Mouse (Mus musculus) layer of hippocampus, adult 11-12 months (tissue): ENCODE data around the gene Arhgdia.
"Not testable (repeated sequence)": the region's sequence is repeated elsewhere in the genome, so short reads cannot be mapped to it uniquely, and the experiment has no call there.

Experiments used
- DNase-seq: peaks from one replicate; pipeline ENCODE4 v3.0.0; 2022; ENCODE audit warnings: low spot score

Arhgdia gene

DNA sequence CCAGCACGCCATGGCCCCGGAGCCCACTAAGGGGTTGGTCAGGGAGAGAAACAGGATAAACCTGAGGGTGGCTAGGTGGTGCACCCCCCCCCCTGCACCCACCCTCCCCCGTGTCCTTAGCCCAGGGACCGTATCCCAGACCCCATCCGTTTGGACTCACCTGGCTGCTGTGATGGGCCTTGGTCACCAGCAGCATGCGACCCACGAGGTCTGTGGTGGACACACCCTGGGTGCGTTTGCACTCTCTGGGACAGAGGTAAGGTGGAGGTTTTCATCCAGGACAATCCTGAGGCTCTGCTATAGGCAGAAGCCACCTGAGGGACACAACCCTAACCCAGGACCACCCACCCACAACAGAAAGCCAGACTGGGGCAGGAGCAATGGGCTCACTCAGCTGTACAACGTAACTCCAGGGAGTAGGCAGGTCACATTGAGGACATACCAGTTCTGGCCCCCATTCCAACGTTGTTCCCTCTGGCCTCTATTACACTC is 32.1 kb upstream of the Arhgdia start:
- DNase-seq = no peak

DNA sequence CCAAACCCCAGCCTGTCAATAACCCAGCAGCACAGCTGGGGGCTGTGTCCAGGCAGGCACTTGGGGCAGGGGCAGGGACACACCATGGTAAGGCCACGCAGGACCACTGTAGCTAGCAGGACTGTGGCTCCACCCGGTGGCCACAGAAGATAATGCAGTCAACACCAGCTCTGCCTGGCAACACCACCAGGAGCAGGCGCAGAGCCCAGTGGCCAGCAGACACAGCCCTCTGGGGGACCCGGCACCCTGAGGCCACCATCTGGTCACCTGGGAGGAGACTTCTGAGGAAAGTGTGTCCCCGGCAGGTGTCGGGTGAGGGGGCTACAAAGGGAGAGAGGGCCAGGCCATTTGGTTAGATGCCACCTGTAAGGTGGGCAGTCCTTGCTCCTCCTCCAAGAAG is 31.3 kb upstream of the Arhgdia start:
- DNase-seq = peak; percentile 77

DNA sequence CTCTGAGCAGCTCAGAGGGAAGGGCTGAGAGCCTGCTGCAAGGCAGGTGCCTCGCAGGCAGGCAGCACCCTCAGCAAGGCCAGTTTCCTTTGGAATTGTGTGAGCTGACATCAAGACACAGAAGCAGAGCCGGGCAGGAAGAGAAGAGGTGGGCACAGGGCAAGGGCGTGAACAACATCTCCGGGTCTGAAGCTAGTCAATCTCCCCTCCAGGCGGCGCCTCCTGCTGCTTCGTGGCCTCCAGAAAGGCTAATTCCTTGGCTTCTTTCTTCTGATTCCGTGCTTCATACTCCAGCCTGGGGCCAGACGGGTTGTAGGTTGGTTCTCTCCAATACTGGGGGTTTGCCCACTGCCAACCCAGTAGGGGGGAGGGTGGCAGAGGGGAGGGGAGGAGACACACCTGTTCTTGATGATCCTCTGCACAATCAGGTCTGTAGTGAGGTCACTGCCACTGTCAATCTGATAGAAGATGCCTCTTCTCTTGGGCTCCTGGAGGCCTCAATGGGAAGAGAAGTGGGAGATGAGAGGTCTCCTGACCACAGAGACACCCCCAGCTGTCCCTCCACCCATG is 29.1 kb upstream of the Arhgdia start:
- DNase-seq = no peak

DNA sequence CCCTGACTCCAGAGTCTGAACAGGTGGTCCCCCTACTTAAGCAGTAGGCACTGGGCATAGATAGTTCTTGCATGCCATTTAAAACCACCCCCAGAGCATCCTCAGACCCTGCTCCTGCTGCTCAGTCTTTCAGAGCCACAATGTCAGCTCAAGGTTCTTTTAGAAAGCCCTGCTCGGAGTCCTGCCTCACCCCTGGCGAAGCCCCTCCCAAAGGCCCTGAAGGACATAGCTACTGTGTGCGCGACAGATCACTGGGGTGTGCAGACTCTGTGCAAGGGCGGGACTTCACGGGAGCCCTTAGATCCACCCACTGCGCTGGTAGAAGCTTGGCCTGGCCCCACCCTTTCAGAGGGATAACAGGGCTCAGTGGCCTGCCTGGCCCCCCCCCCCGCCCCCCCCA is 27.8 kb upstream of the Arhgdia start:
- no peak for DNase-seq

DNA sequence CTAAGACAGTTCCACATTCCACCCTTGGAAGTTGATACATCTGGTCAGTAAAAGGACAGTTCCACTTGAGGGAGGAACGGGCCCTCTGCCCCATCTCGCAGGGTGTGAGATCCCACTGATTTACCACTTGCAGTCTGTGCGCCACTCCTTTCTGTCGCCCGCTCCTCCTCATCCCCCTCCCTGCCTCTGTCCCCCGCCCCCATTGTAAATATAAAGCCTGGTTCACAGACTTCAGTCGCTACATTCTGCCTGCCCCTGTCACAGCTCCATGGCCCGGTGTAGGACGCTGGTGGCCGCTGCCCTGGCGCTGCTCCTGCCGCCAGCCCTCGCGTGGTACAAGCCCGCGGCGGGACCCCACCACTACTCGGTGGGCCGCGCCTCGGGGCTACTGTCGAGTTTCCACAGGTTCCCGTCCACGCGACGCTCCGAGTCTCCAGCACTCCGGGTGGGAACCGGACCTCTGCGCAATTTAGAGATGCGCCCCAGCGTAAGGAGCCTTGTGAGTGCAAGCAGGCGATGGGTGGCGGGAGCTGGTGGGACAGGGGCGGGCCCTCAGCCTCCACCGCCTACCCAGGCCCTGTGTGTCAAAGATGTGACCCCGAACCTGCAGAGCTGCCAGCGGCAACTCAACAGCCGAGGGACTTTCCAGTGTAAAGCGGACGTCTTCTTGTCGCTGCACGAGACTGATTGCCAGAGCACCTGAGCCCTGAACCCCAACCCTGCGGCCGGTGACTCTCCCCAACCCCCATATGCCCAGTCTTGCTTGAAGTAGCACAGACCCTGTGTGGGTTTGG is 27.0 kb upstream of the Arhgdia start, which contains the start of gene Npb:
Npb (plus strand) TSS at position 237 of the 794 bp plus-strand sequence.
- no peak for DNase-seq

DNA sequence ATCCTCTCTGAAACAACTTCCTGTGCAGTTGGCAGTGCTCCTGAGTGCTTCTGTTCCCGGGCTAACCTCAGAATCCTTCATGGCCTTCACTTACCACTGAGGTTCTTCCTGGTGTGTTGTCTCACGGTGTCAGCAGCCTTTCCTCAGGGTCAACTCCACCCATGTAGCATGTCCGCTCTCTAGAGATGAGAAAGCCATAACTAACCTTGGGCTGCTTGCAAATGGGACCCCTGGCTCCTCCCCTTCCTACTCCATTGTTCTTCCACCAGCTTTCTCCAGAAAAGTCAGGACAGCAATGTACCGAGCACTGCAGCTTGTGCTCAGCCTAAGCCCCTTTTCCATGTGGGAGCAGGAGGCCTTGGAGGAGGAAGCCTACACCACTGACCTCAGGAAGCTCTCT is 25.3 kb upstream of the Arhgdia start:
- no peak for DNase-seq

DNA sequence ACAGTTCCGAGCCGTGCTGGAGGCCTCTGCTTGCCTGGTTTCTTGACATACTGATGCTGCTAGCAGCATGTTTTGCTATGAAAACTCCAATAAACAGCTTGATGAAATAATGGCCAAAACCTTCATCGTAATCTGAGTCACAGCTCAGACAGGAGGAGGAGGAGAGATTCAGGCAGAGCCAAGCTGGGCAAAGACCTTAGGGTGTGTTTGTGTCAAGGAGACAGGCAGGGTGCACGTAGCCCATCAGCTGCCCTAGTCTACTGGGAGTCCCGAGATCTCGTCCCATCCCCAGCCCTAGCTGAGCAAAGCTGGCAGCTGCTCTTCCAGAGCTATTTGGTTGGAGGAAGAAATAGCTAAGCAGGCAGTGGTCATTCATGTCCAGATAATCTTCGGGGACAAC is 24.2 kb upstream of the Arhgdia start:
- no peak for DNase-seq

DNA sequence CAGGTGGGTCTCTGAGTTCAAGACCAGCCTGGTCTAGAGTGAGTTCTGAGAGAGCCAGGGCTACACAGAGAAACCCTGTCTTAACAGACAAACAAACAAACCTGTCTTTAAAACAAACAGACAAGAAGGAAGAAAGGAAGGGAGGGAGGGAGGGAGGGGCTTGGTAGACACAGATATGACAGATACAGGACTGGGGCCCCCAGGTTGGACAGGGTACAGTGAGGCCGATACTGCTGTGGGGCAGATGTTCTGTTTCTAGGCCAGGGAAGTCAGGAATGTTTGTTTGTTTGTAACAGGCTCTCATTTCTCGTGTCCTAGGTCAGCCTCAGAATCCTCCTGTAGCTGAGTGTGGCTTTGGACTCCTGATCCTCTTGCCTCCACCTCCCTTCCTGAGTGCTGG is 22.1 kb upstream of the Arhgdia start:
- no peak for DNase-seq

DNA sequence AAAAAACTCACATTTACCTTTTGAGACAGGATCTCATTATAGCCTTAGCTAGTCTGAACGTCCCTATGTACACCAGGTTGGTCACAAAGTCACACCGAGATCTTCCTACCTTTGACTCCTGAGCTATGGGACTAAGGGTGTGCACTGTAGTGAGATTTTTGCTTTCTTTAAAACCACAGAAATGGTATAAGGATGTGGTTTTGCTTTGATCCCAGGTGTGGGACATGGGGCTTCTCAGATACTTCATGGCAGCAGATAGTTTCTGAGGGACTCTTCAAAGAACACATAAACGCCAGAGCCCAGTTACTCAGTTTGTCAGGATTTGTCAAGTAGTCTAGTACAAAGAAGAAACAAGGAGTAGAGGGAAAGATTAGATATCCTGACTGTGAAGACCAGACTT is 19.3 kb upstream of the Arhgdia start:
- no peak for DNase-seq

DNA sequence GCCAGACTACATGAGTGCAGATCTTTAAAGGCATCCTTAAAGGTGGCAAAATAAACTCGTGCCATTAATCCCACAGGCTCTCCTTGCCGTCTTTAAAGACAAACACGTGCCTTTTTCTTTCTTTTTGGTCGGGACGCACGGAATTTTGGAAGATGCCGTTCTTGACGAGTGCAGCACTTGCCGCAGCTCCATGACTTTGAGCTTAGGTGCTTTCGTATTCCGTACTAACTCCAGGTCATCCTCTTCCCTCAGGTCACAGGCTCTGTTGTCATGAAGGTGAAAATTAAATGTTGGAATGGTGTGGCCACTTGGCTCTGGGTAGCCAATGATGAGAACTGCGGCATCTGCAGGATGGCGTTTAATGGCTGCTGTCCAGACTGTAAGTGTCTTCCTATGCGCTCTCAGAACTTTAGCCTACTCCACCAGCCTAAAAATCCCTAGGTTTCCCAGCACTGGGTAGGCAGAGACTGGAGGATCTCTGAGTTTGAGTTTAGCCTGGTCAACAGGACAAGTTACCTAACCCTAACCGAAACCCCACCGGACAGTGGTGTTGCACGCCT is 17.6 kb upstream of the Arhgdia start:
- DNase-seq = no peak

DNA sequence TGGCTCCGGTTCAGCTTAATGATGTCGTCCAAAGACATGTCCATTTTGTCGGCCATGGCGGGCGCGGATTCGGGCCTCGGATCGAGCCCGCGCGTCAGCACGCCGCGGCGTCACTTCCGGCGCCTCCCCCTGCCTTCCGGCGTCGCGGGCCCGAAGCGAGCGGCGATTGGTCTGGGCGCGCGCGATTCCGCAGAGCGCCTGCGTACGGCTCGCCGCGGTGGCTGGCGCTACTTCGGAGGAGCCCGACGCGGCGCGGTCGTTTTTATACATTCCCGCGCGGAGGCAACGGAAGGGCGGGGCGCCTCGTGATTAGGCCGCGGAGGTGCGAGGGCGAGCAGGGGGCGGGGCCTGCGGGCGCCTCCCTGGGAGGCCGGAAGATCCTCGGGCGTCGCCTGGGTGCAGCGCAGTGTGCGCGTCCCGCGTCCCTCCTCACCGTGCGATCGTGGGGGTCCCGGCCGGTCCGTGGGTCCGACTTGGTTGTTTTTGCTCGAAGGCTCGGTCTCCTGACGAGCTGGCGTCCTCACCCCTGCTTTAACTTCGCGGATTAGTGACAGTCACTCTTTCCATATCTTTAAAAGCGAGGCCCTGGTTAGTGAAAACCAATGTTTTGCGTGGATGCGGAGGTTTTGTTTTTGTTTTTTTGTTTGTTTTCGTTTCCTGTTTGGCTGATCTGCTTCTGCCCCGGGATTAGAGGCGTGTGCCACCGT is 17.0 kb upstream of the Arhgdia start, which contains the start of the genes Alyref and Anapc11:
Alyref (minus strand) TSS at position 83 of the 707 bp plus-strand sequence.
Anapc11 (plus strand) TSS at position 139 of the 707 bp plus-strand sequence.
- DNase-seq = peak; percentile 93

DNA sequence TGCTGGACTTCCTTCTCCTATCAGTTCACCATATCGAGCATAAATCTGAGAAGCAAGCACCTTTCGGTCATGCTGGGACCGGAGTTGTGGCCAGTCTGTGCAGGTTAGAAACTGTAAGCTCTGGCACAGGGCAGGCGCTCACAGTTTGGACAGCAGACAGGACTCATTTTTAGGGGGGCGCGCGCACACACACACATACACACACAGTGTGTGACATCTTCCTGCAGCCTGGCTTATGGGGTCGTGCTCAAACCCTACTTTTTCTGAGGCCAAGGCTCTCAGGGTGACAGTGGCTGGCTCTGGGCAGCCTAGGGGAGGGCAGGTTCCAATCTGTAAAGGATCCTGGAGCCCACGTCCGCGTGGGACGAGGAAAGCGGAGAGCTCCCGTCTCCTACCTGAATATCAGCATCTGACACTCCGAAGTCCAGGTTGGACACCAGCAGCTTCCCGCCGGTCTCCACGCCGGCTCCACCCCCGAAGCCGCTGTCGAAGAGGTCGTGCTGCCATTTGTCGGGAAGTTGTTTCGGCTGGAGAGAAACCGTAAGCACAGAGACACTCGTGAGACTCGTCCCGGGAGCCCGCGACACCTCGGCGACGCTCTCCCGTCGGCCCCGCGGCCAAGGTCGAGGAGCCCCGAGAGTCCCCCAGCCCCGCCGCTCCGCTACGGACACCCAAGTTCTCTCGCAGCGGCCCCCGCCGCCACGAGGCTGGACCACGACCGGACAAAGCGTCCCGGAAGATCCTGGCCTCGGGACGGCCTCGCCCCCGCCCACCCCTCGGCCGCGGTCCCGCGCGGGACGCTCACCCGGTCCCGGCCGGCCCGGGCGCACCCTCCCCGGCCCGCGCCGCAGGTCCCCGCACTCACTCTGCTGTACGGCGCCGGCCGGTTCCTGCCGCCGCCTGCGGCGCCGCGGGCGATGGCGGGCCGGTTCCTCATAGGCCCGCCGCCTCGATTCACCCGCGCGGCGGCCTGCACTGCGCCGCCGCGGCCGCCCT is 16.1 kb upstream of the Arhgdia start:
- DNase-seq = no peak

DNA sequence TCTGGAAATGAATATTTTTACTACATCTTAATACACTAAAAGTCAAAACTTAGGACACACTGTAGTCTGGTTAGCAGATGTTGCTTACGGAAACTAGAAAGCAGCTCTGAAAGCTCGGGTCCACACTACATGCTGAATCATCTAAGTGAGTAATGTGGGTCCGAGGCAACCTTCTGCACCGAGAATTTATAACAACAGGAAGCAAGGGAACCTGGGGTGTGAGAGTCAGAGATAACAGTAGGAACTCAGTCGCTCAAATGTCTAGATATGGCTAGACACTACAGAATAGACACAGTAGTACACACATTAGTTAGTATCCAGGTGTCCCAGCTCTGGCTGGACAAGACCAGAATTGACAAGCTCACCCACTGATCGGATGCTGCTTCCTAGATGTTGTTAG is 7.1 kb upstream of the Arhgdia start:
- no peak for DNase-seq

DNA sequence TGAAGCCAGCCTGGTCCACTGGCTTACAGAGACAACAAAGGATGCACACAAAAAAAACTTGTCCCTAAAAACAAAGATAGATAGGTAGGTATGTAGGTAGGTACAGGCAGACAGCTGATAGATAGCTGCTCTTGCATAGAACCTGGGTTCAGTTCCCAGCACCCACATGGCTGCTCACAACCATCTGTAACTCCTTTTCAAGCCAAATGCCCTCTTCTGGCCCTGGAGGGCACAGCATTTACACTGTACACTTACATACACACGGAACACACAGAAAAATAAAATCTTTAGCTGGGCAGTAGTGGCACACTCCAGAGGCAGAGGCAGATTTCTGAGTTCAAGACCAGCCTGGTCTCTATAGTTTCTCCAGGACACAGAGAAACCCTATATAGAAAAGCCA is 2.5 kb upstream of the Arhgdia start:
- no peak for DNase-seq

DNA sequence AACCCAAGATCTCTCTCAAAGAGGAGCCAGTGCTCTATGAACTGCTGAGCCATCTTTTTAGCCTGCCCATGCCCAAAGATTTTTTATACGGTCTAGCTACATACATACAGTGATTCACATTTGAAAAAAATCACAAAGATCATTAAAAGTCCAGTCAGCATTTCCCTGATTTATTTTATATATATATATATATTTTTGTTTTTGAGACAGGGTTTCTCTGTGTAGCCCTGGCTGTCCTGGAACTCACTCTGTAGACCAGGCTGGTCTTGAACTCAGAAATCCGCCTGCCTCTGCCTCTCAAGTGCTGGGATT is 1.5 kb upstream of the Arhgdia start:
- DNase-seq = not testable (repeated sequence)

DNA sequence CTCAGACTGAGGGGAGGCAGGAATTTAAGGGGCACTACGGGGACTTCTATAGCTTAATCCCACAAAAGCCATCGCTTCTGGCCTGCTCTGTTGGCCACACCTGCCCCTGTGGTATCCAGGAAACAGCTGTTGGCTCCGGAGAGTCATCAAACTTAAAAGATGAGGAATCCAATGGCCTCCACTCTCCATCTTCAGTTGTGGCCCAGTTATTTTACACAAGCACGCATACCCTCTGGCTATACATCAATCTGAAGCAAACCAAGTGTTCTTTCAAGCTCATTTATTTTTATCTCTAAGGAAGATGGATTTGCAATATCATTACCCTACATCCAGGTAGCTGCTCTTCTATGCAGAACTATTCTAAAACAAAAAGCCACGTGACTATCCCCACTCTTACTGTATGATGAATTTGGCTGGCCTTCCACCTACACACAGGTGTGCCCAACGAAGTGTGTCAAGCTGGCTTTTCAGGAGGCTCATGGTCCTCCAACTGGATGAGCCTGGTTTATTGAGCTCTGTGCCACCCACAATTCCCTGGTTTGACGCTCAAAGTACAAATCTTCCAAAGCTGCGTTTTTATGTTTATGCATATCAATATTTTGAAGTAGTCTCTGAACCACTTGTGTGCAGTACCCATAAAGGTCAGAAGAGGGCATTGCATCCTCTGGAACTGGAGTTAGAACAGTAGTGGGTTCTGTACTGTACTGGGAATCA is 1.0 kb upstream of the Arhgdia start:
- DNase-seq = no peak

DNA sequence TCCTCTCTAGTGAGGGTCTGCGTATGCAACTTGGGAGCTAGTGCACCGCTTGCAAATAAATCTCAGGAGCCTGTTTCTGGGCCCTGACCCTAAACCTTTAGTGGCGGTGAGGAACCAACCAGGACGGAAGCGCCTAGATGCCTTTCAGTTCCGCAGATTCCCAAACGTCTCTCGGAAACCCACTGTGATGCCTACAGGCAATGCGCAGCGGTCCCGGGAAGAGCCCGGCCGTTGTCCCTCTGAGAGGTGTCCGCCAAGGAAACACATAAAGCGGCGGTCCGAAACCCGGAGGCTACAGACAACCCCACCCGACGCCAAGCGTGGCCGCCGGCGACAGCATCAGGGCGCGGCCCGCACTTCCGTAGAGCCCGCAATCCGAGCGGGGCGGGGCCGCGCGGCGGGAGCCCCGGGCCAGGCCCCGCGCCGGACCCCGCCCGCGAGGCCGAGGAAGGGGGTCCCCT is 523 bp downstream of the Arhgdia start:
- DNase-seq = no peak

DNA sequence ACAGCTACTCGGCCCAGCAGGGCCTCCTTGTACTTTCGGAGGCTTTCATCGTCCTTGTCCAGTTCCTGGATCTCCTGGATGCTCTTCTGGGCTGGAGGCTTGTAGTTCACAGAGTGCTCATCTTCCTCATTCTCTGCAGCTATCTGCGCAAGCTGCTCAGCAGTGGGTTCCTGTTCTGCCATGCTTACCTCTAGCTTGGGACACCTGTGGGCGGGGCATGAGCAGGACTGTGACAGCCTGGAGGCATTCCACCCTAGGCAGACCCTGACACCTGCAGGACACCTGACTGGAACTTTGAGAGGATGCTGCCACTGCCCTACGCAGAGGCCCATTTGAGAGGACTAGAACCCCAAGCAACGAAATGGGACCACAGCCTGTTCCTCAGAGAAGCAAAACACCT is 1.2 kb downstream of the Arhgdia start:
- DNase-seq = no peak

DNA sequence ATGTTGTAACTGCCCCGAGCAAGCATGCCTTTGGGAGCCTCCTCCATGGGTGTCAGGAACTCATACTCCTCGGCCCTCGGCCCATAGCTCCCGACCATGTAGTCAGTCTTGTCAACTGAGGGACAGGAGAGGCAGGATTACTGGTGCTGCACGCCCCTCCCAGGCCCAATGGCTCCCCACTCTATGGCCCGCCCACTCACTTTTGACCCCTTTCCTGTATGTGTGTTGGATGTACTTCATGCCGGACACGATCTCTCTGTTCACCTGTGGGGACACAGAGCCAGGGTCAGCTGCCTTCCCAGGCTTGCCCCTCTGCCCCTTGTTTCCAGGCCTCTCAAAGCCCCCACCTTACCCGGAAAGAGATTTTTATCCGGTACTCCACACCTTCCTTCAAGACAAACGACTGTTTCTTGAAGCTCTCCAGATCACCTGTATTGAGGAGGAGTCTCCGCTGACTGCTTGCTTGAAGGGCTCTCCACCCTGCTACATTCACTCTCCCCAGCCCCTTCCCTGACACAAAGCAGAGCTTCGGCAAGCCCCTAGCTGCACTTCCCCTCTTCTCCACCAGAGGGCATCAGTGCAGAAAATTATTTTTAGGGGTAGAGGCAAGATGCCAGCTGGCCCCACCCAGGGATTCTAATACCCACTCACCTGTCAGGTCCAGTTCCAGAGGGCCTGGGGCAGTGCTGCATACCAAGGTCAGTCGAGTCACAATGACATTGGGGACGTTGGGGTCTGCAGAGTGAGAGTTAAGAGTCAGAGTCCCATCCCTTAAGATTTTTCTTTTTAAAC is 1.9 kb downstream of the Arhgdia start:
- DNase-seq = peak; percentile 76

DNA sequence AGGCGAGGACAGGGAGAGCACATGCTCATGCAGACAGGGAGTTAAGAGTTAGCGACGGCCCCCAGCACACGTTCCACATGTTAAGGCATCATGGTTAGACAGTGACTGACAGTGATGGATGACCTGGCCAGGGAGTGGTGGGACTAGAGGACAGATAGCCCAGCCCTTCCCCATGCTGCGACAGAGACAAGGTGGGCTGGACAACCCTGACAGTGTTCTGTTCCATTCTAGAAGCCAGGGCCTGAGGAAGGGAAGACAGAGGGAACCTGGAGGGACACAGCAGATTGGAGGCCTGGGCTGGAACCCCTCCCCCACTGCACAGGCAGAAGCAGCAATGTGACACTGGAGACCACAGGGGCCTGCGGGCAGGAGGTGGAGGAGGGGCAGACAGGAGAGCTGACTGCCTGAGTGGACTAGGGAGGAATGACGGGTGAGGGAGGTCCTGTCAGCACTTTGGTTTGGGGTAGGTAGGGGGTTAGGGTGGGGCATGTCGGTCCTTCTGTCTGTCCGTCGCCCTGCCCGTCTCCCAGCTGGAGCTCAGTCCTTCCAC is 2.7 kb downstream of the Arhgdia start:
- DNase-seq = peak; percentile 20
